Mouse (Mus musculus): ENCODE data around the gene Prkab2. TPM values are rescaled to one million over a fixed set of nuclear protein-coding genes. Genes with fewer than 3 reads are reported as not detected.

Prkab2 gene
- polyA plus RNA-seq, 1 experiment from 2014 or later: 5.5 TPM

DNA sequence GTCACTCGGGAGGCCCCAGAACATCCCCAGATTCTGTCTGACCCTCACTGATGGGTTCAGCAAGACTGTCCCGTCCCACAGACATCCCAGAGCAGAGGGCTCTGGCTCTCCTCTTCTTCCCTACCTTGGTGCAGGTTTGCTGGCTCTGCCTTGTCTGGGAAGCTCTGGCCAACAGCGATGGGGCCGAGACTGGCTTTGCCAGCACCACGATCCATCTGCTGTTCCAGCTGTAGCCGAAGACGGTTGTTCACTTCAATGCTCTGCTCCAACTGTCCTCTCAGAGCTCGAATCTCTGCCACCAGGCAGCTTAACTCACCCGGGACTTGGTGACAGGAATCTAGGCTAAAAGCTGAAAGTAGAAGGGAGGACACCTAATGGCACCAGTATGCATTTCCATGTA lies 38.9 kb downstream of the Prkab2 start:
- no peak overlapping the region for H3K9ac ChIP-seq (ENCODE audit: low read depth, low read length)
- no peak overlapping the region for H3K4me3 ChIP-seq (ENCODE audit: low read length)
- H3K27me3 ChIP-seq (replicated peaks; ENCODE audit: control insufficient read depth, insufficient read depth, low read length): no peaks in the 10 kb centered on the region
- no peak for ATAC-seq
- no peak overlapping the region for H3K27ac ChIP-seq (ENCODE audit: low read length)
- H3K4me2 ChIP-seq (ENCODE audit: low read depth, low read length): no peak overlapping the region
- H3K4me1 ChIP-seq (ENCODE audit: control insufficient read depth, insufficient read depth, low read length): no peaks in the 10 kb centered on the region
- no peaks in the 10 kb centered on the region for H3K9me3 ChIP-seq (ENCODE audit: control insufficient read depth, low read length)
- 85% methylated on average over 9 of the region's 9 CpGs for WGBS
- H3K36me3 ChIP-seq (ENCODE audit: control insufficient read depth, insufficient read depth, low read length): no peaks in the 10 kb centered on the region

DNA sequence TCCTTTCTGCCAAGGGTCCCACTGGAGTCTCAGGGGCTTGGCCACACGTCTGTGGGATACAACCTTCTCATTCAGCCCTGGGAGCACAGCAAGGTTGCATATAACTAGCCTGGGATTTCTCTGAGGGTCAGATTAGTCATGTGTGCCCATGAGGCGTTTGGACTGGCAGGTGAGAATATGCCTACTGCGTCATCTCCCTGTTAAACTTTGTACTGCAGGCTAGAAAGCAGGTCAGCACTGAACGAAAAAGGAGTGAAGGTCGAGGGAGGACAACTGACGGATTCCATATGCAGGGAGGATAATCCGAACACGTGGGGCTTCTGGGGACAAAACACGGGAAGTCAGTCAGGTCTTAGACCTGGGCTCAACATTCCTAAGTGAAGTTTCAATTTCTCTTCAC lies 39.3 kb downstream of the Prkab2 start:
- 71% methylated on average over 9 of the region's 9 CpGs for WGBS
- no peaks in the 10 kb centered on the region for H3K27me3 ChIP-seq (replicated peaks; ENCODE audit: control insufficient read depth, insufficient read depth, low read length)
- H3K4me2 ChIP-seq (ENCODE audit: low read depth, low read length): no peak overlapping the region
- no peaks in the 10 kb centered on the region for H3K36me3 ChIP-seq (ENCODE audit: control insufficient read depth, insufficient read depth, low read length)
- H3K27ac ChIP-seq (ENCODE audit: low read length): no peak overlapping the region
- no peak overlapping the region for H3K4me3 ChIP-seq (ENCODE audit: low read length)
- H3K9ac ChIP-seq (ENCODE audit: low read depth, low read length): no peak overlapping the region
- ATAC-seq: no peak
- H3K4me1 ChIP-seq (ENCODE audit: control insufficient read depth, insufficient read depth, low read length): no peaks in the 10 kb centered on the region
- H3K9me3 ChIP-seq (ENCODE audit: control insufficient read depth, low read length): no peaks in the 10 kb centered on the region

DNA sequence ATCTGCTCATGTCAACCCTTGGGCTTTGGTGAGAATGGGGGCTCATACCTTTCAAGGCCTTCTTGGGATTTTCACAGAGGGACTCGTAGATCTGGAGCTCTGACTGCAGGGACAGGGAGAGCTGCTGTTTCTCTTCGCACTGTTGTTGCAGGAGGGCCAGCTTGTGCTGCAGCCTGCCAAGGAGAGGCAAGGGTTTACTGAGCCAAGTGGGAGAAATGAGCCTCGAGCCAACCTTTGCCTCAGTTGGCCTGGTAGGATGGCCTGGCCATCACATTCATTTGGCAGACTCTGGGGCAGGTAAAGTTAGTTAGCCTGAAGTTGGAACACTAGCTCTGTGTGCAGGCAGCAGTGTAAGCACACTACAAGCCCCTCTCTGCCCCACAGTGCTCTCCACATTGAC lies 41.1 kb downstream of the Prkab2 start:
- Histone ChIP-seq H3K9ac (ENCODE audit: low read depth, low read length) (no peak overlapping the region), H3K4me2 (ENCODE audit: low read depth, low read length) (no peak overlapping the region), H3K27ac (ENCODE audit: low read length) (no peak overlapping the region), H3K4me3 (ENCODE audit: low read length) (no peak overlapping the region), H3K27me3 (replicated peaks; ENCODE audit: control insufficient read depth, insufficient read depth, low read length) (no peaks in the 10 kb centered on the region), H3K9me3 (ENCODE audit: control insufficient read depth, low read length) (no peaks in the 10 kb centered on the region), H3K4me1 (ENCODE audit: control insufficient read depth, insufficient read depth, low read length) (no peaks in the 10 kb centered on the region), H3K36me3 (ENCODE audit: control insufficient read depth, insufficient read depth, low read length) (no peaks in the 10 kb centered on the region)
- no peak for ATAC-seq
- WGBS: 80% methylated on average over 3 of the region's 3 CpGs

DNA sequence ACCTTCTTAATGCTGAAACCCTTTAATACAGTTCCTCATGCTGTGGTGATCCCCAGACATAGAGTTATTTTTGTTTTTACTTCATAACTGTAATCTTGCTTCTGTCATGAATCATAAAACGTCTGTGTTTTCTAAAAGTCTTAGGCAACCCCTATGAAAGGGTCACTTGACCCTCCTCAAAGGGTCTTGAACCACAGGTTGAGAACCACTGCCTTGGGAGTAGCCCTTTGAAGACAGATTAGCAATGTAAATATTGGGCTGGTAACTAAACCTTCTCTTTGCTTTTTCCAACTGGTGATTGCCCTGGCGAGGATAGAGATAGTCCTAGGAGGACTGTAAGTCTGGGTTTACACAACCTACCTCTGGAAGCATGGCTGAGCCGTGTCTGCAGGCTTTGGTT lies 43.2 kb downstream of the Prkab2 start:
- Histone ChIP-seq H3K9ac (ENCODE audit: low read depth, low read length) (no peak overlapping the region), H3K4me3 (ENCODE audit: low read length) (no peak overlapping the region), H3K27me3 (replicated peaks; ENCODE audit: control insufficient read depth, insufficient read depth, low read length) (no peaks in the 10 kb centered on the region), H3K9me3 (ENCODE audit: control insufficient read depth, low read length) (no peaks in the 10 kb centered on the region), H3K27ac (ENCODE audit: low read length) (no peak overlapping the region), H3K36me3 (ENCODE audit: control insufficient read depth, insufficient read depth, low read length) (no peaks in the 10 kb centered on the region), H3K4me2 (ENCODE audit: low read depth, low read length) (no peak overlapping the region), H3K4me1 (ENCODE audit: control insufficient read depth, insufficient read depth, low read length) (no peaks in the 10 kb centered on the region)
- WGBS: 45% methylated on average over 3 of the region's 3 CpGs
- no peak for ATAC-seq

DNA sequence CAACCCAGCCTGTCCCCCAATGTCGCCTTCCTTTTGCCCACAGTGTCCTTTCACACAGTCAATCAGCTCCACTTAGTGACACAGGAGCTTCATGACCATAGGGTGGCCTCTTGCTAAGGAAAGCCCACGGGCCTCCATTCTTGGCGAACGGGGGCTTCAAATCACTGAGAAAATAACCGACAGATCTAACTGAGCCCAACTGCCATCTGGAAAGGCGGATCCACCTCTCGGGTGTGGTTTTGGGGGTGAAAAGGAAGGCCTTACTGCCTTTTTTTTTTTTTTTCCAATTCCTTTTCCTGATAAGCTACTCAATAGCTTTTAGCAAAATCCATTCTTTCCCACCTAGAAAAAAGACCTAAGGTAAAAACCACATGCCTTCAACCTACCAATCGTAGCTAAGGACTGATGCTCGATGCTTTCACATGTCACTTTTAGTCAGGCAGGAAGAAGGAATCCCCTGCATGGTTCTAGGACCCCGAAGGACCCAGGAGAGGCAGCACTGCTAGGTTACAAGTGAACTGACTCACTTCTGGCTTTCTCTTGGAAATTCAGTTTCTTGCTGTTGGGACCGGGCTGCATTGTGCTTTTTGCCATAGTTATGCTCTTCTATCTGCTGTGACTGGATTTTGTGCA lies 44.6 kb downstream of the Prkab2 start:
- Histone ChIP-seq H3K36me3 (ENCODE audit: control insufficient read depth, insufficient read depth, low read length) (no peaks in the 10 kb centered on the region), H3K27ac (ENCODE audit: low read length) (no peak overlapping the region), H3K4me2 (ENCODE audit: low read depth, low read length) (no peak overlapping the region), H3K4me1 (ENCODE audit: control insufficient read depth, insufficient read depth, low read length) (no peaks in the 10 kb centered on the region), H3K4me3 (ENCODE audit: low read length) (no peak overlapping the region), H3K27me3 (replicated peaks; ENCODE audit: control insufficient read depth, insufficient read depth, low read length) (no peaks in the 10 kb centered on the region), H3K9me3 (ENCODE audit: control insufficient read depth, low read length) (no peaks in the 10 kb centered on the region), H3K9ac (ENCODE audit: low read depth, low read length) (no peak overlapping the region)
- WGBS: 93% methylated on average over 11 of the region's 11 CpGs
- ATAC-seq: no peak

DNA sequence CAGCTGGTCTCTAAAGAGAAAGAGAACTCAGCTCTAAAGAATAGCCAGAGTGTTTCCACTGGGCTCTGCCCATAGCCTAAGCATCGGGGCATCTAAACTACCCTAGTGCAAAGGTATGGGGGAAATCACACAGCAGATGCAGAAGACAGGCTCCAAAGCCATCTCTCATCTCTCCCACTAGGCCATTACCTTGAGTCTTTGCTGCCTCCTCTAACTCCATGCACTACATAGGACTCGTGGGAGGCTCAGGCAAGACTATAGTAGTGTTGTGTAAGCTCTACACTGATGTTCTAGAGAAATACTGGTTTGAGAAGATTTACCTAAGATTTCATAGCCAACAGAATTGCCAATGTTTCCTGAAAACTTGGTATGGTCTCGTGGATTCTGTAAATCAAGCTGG lies 47.5 kb downstream of the Prkab2 start:
- 86% methylated on average over 3 of the region's 3 CpGs for WGBS

DNA sequence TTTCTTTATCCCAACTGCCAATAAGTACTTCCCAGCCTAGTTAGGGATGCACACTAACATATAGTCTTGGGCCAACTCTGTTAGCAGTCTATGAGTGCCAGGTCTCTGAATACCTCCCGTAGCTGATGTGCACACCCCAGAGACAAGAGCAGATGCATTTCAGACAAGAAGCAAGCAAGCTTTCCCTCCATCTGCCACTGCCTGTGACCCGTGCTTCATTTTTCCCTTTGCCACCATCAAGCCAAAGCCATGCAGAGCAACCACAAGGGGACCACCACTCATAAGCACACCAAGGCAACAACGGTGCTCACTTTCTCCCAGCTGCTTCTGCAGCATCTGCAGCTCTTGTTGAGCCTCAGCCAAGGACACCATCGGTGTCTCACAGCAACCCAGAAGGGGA lies 48.6 kb downstream of the Prkab2 start:
- Histone ChIP-seq H3K9me3 (ENCODE audit: control insufficient read depth, low read length) (no peaks in the 10 kb centered on the region), H3K27ac (ENCODE audit: low read length) (no peak overlapping the region), H3K4me1 (ENCODE audit: control insufficient read depth, insufficient read depth, low read length) (no peaks in the 10 kb centered on the region), H3K4me3 (ENCODE audit: low read length) (no peak overlapping the region), H3K27me3 (replicated peaks; ENCODE audit: control insufficient read depth, insufficient read depth, low read length) (no peaks in the 10 kb centered on the region), H3K9ac (ENCODE audit: low read depth, low read length) (no peak overlapping the region), H3K36me3 (ENCODE audit: control insufficient read depth, insufficient read depth, low read length) (no peaks in the 10 kb centered on the region), H3K4me2 (ENCODE audit: low read depth, low read length) (no peak overlapping the region)
- 84% methylated on average over 4 of the region's 4 CpGs for WGBS
- ATAC-seq: no peak

More for the DNA sequence above, 47.5 kb downstream of the Prkab2 start:
- Histone ChIP-seq H3K36me3 (ENCODE audit: control insufficient read depth, insufficient read depth, low read length) (no peaks in the 10 kb centered on the region), H3K9me3 (ENCODE audit: control insufficient read depth, low read length) (no peaks in the 10 kb centered on the region), H3K9ac (ENCODE audit: low read depth, low read length) (no peak overlapping the region), H3K4me2 (ENCODE audit: low read depth, low read length) (no peak overlapping the region), H3K4me1 (ENCODE audit: control insufficient read depth, insufficient read depth, low read length) (no peaks in the 10 kb centered on the region), H3K27me3 (replicated peaks; ENCODE audit: control insufficient read depth, insufficient read depth, low read length) (no peaks in the 10 kb centered on the region), H3K4me3 (ENCODE audit: low read length) (no peak overlapping the region), H3K27ac (ENCODE audit: low read length) (no peak overlapping the region)
- ATAC-seq: no peak

DNA sequence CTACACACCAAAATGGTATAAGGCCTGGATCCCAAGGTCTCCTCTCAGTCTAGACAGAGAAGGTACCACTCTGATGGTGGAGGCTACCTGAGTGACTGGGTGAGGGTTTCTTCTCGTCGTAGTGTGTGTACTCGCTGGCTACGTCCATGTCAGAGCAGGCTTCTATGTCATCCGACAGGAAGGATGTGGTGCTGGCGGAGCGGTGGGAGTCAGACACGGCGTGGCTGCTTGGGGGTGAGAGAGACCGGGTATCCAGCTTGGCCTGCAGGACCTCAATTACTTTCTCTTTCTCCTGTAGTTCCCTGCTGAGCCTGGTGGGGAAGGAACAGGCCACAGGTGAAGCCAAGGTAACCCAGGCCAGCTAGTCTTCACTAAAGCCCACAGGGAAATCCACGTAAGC lies 52.1 kb downstream of the Prkab2 start:
- H3K27me3 ChIP-seq (replicated peaks; ENCODE audit: control insufficient read depth, insufficient read depth, low read length): no peaks in the 10 kb centered on the region
- H3K9ac ChIP-seq (ENCODE audit: low read depth, low read length): no peak overlapping the region
- no peak overlapping the region for H3K27ac ChIP-seq (ENCODE audit: low read length)
- H3K4me3 ChIP-seq (ENCODE audit: low read length): no peak overlapping the region
- no peaks in the 10 kb centered on the region for H3K4me1 ChIP-seq (ENCODE audit: control insufficient read depth, insufficient read depth, low read length)
- no peaks in the 10 kb centered on the region for H3K36me3 ChIP-seq (ENCODE audit: control insufficient read depth, insufficient read depth, low read length)
- no peak overlapping the region for H3K4me2 ChIP-seq (ENCODE audit: low read depth, low read length)
- no peaks in the 10 kb centered on the region for H3K9me3 ChIP-seq (ENCODE audit: control insufficient read depth, low read length)
- no peak for ATAC-seq
- WGBS: 91% methylated on average over 11 of the region's 11 CpGs

DNA sequence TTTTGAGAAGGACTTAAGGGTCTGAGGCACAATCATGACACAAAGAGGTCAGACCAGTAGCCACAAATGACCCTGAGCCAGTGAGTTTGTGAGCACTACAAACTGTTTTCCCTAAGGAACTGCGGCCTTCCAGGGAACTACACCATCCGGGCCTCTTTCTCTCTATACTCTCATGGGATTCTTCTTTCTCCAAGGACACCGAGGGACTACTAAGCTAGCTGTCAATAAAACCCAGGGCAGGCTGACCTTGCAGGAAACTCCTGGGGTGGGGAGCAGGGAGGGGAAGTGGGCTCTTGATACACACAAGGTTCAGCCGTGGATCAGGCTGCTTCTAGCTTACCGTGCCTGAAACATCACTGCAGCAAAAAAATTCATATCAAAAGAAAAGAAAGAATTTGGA lies 52.9 kb downstream of the Prkab2 start:
- H3K27me3 ChIP-seq (replicated peaks; ENCODE audit: control insufficient read depth, insufficient read depth, low read length): no peaks in the 10 kb centered on the region
- ATAC-seq: no peak
- no peaks in the 10 kb centered on the region for H3K36me3 ChIP-seq (ENCODE audit: control insufficient read depth, insufficient read depth, low read length)
- H3K4me3 ChIP-seq (ENCODE audit: low read length): no peak overlapping the region
- no peak overlapping the region for H3K4me2 ChIP-seq (ENCODE audit: low read depth, low read length)
- no peak overlapping the region for H3K27ac ChIP-seq (ENCODE audit: low read length)
- no peak overlapping the region for H3K9ac ChIP-seq (ENCODE audit: low read depth, low read length)
- 45% methylated on average over 5 of the region's 5 CpGs for WGBS
- no peaks in the 10 kb centered on the region for H3K4me1 ChIP-seq (ENCODE audit: control insufficient read depth, insufficient read depth, low read length)
- no peaks in the 10 kb centered on the region for H3K9me3 ChIP-seq (ENCODE audit: control insufficient read depth, low read length)

DNA sequence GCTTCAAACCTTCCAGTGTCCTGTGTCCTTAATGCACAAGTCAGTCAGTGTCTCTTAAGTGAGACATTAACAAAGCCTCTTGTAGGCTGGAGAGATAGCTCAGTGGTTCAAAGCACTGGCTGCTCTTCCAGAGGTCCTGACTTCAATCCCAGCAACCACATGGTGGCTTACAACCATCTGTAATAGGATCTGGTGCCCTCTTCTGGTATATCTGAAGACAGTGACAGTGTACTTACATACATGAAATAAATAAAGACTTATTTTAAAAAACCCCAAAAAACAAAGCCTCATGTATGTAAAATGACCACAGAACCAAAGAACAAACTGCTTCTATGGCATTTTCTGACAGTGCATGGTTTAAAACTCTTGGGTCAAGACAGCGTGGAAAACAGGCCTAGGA lies 57.9 kb downstream of the Prkab2 start:
- Histone ChIP-seq H3K9me3 (ENCODE audit: control insufficient read depth, low read length) (no peaks in the 10 kb centered on the region), H3K27me3 (replicated peaks; ENCODE audit: control insufficient read depth, insufficient read depth, low read length) (no peaks in the 10 kb centered on the region), H3K27ac (ENCODE audit: low read length) (no peak overlapping the region), H3K4me1 (ENCODE audit: control insufficient read depth, insufficient read depth, low read length) (no peaks in the 10 kb centered on the region), H3K36me3 (ENCODE audit: control insufficient read depth, insufficient read depth, low read length) (no peaks in the 10 kb centered on the region), H3K4me3 (ENCODE audit: low read length) (no peak overlapping the region), H3K4me2 (ENCODE audit: low read depth, low read length) (no peak overlapping the region), H3K9ac (ENCODE audit: low read depth, low read length) (no peak overlapping the region)
- 83% methylated on average over 1 of the region's 1 CpGs for WGBS
- ATAC-seq: no peak

Measured in intestine, embryonic 16.5 days (tissue).